ENCODE assay signal across 16 mouse cellular contexts in the genomic region with DNA sequence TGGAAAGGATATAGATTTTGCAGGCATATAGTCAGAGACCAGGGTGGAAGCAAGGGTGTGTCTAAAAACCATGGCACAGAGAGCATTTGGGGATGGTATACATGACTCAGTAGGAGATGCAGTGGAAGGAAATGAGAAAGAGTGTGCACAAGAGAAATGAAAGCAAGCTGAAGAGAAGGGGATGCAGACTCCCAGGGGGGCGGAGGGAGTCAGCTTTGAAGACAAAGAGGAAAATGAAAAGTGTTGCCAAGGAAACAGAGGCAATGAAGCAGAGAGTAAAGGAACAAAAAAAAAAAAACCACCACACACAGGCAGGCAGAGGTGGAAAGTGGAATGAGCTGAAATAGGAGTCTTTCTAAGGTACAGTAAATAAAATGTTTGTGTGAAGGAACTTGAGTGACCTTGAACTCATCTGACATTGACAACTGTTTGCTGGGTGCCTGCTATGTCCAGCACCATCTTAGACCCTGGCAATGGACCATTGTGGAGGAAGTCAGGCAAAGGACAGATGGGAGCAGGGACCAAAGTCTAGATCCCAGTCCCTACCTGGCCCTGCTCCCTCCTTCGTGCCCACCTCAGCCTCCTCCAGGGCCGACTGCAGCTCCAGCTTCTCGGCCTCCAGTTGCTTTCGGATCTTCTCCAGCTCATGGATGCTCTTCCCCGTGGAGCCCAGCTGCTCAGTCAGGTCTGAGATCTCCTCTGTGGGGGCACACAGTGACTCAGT. TPM values are rescaled to one million over a fixed set of nuclear protein-coding genes. Genes with fewer than 3 reads are reported as not detected.
DNase-seq lines count a peak whose midpoint lies in the region; ATAC-seq and TF ChIP-seq lines count a peak whose summit lies in the region.
"Had no signal": no experiment of that assay in that cellular context is flagged by ENCODE, and none has a peak within 500 bp of the region (broad histone marks: within the 10 kb centered on the region; RNA-seq: fewer than 3 reads in every experiment).

No protein-coding gene starts in this region.

- TF ChIP-seq CTCF in CH12.LX (conservative IDR thresholded peaks at IDR 0.05 in 1 of 2, IDR thresholded peaks at IDR 0.05 in 1 of 2; ENCODE audit: low read depth in 2 of 2, low read length in 2 of 2) = no peak
- TF ChIP-seq CTCF in forebrain, postnatal 0 days (IDR thresholded peaks at IDR 0.05; ENCODE audit: low read depth) = no peak

- in situ Hi-C loops in CH12.LX (cut with MboI; ENCODE audit: low pct_ligation_motif_present, low pct_unique_long_range_greater_than_20kb, low sequenced_read_pairs) = no loop called here

- H3K27ac ChIP-seq in forebrain, embryonic 10.5 days = 0 out of 2 replicates have a peak overlapping the region, but pooled peaks have one; percentile 25
- no peak overlapping the region for H3K27ac ChIP-seq in forebrain, embryonic 11.5 days (ENCODE audit: low read depth, low read length)
- H3K27ac ChIP-seq in CH12.LX (ENCODE audit: insufficient read depth, low read depth) = no peak overlapping the region
- H3K27ac ChIP-seq in forebrain, postnatal 0 days (ENCODE audit: low read depth, low read length) = peak overlapping the region; percentile 85
- peak overlapping the region; percentile 78 for H3K27ac ChIP-seq in midbrain, embryonic 14.5 days (replicated peaks; ENCODE audit: low read depth, low read length)
- H3K27ac ChIP-seq: stomach, embryonic 15.5 days had no signal

- ATAC-seq in forebrain, embryonic 11.5 days (replicated peaks; ENCODE audit: low FRiP score) = no peak
- peak; percentile 94 for ATAC-seq in forebrain, postnatal 0 days
- 0 out of 2 replicates have a peak, but pooled peaks have one; percentile 11 for ATAC-seq in midbrain, embryonic 14.5 days (ENCODE audit: low FRiP score, low TSS enrichment)

- peaks cover 21% of the 10 kb centered on the region for H3K4me1 ChIP-seq in forebrain, embryonic 10.5 days
- H3K4me1 ChIP-seq in forebrain, embryonic 11.5 days (replicated peaks; ENCODE audit: control insufficient read depth, insufficient read depth, low read length) = 0 out of 2 replicates have a peak, but pooled peaks cover 3% of the 10 kb centered on the region
- peaks cover 5 to 26% of the 10 kb centered on the region in 2 experiments; a peak in 3 of 4 replicates for H3K4me1 ChIP-seq in CH12.LX (ENCODE audit: control insufficient read depth in 1 of 2, insufficient read depth in 2 of 2)
- H3K4me1 ChIP-seq in forebrain, postnatal 0 days (ENCODE audit: insufficient read depth) = no peaks in the 10 kb centered on the region; the same call in 1 of the 2 replicates
- peaks cover 6% of the 10 kb centered on the region for H3K4me1 ChIP-seq in midbrain, embryonic 14.5 days (ENCODE audit: control insufficient read depth, insufficient read depth, low read length)
- H3K4me1 ChIP-seq: stomach, embryonic 15.5 days had no signal

- no peak overlapping the region for H3K4me2 ChIP-seq in forebrain, embryonic 11.5 days (ENCODE audit: low read depth, low read length, severe bottlenecking)
- H3K4me2 ChIP-seq in CH12.LX (ENCODE audit: insufficient read depth, low read depth, poor library complexity, severe bottlenecking) = no peak overlapping the region
- no peak overlapping the region for H3K4me2 ChIP-seq in forebrain, postnatal 0 days (ENCODE audit: low read depth)
- no peak overlapping the region for H3K4me2 ChIP-seq in midbrain, embryonic 14.5 days (ENCODE audit: low read length)
- H3K4me2 ChIP-seq: stomach, embryonic 15.5 days had no signal

- peaks cover 12% of the 10 kb centered on the region; the same call in 1 of the 2 replicates for H3K27me3 ChIP-seq in forebrain, embryonic 10.5 days (ENCODE audit: poor library complexity, severe bottlenecking)
- H3K27me3 ChIP-seq in forebrain, embryonic 11.5 days (ENCODE audit: control insufficient read depth, insufficient read depth, low read length) = no peaks in the 10 kb centered on the region
- peaks cover 39% of the 10 kb centered on the region for H3K27me3 ChIP-seq in CH12.LX (replicated peaks)
- no peaks in the 10 kb centered on the region for H3K27me3 ChIP-seq in forebrain, postnatal 0 days (ENCODE audit: insufficient read depth, low read length)
- H3K27me3 ChIP-seq in midbrain, embryonic 14.5 days (ENCODE audit: control insufficient read depth, insufficient read depth, low read length) = no peaks in the 10 kb centered on the region
- H3K27me3 ChIP-seq: stomach, embryonic 15.5 days had no signal

- no peak for TF ChIP-seq RAD21 in CH12.LX (IDR thresholded peaks at IDR 0.05; ENCODE audit: low read depth, low read length)

- dilution Hi-C loops in CH12.LX (cut with MboI; ENCODE audit: extremely low pct_ligation_motif_present, extremely low pct_unique_long_range_greater_than_20kb, low sequenced_read_pairs) = no loop called here

- 79% methylated on average over 6 of the region's 6 CpGs for WGBS in forebrain, embryonic 10.5 days
- 74% methylated on average over 6 of the region's 6 CpGs for WGBS in forebrain, embryonic 11.5 days
- 68% methylated on average over 6 of the region's 6 CpGs for WGBS in forebrain, postnatal 0 days
- 69% methylated on average over 6 of the region's 6 CpGs for WGBS in midbrain, embryonic 14.5 days

- H3K36me3 ChIP-seq in forebrain, embryonic 10.5 days (replicated peaks) = no peaks in the 10 kb centered on the region
- no peaks in the 10 kb centered on the region for H3K36me3 ChIP-seq in forebrain, embryonic 11.5 days (ENCODE audit: control insufficient read depth, insufficient read depth, low read length)
- no peaks in the 10 kb centered on the region for H3K36me3 ChIP-seq in CH12.LX (replicated peaks in 1 of 2; ENCODE audit: control insufficient read depth in 1 of 2, insufficient read depth in 1 of 2, low read length in 1 of 2)
- no peaks in the 10 kb centered on the region for H3K36me3 ChIP-seq in forebrain, postnatal 0 days (ENCODE audit: insufficient read depth)
- no peaks in the 10 kb centered on the region for H3K36me3 ChIP-seq in midbrain, embryonic 14.5 days (ENCODE audit: control insufficient read depth, insufficient read depth, low read length)
- H3K36me3 ChIP-seq: stomach, embryonic 15.5 days had no signal

- H3K79me2 ChIP-seq in CH12.LX (replicated peaks; ENCODE audit: control insufficient read depth, extremely low read depth, insufficient read depth, poor library complexity, severe bottlenecking) = no peaks in the 10 kb centered on the region

- no peaks in the 10 kb centered on the region for H3K9me3 ChIP-seq in forebrain, embryonic 10.5 days
- no peaks in the 10 kb centered on the region for H3K9me3 ChIP-seq in forebrain, embryonic 11.5 days (ENCODE audit: control insufficient read depth, low read length)
- no peaks in the 10 kb centered on the region for H3K9me3 ChIP-seq in CH12.LX (replicated peaks; ENCODE audit: low read length)
- no peaks in the 10 kb centered on the region for H3K9me3 ChIP-seq in forebrain, postnatal 0 days (ENCODE audit: low read length)
- no peaks in the 10 kb centered on the region for H3K9me3 ChIP-seq in midbrain, embryonic 14.5 days (ENCODE audit: control insufficient read depth, low read length)
- H3K9me3 ChIP-seq: stomach, embryonic 15.5 days had no signal

- H3K9ac ChIP-seq in forebrain, embryonic 11.5 days (ENCODE audit: low read length) = no peak overlapping the region
- no peak overlapping the region for H3K9ac ChIP-seq in CH12.LX (ENCODE audit: insufficient read depth, low read depth)
- no peak overlapping the region for H3K9ac ChIP-seq in forebrain, postnatal 0 days
- no peak overlapping the region for H3K9ac ChIP-seq in midbrain, embryonic 14.5 days (replicated peaks; ENCODE audit: low read length)
- H3K9ac ChIP-seq: stomach, embryonic 15.5 days had no signal

- no peak for DNase-seq in forebrain, embryonic 10.5 days (ENCODE audit: extremely low spot score, low spot score)
- no peak for DNase-seq in forebrain, embryonic 11.5 days (ENCODE audit: low spot score)
- DNase-seq in CH12.LX (ENCODE audit: extremely low read depth) = peak; percentile 53
- peak; percentile 82 for DNase-seq in forebrain, postnatal 0 days
- DNase-seq in midbrain, embryonic 14.5 days = peak; percentile 82
- no peak for DNase-seq in kidney, adult 18-20 months
- DNase-seq in urinary bladder, postnatal 14 days (ENCODE audit: low spot score) = no peak
- DNase-seq in spleen, postnatal 10 days (ENCODE audit: low spot score in 2 of 2) = no peak
- DNase-seq: B cell, adult 2 months; lung, postnatal 10 days had no signal

- TF ChIP-seq POLR2A in CH12.LX (IDR thresholded peaks at IDR 0.05; ENCODE audit: low read depth, low read length) = no peak

- no peak overlapping the region for H3K4me3 ChIP-seq in forebrain, embryonic 10.5 days
- H3K4me3 ChIP-seq in forebrain, embryonic 11.5 days (ENCODE audit: low read depth, low read length) = no peak overlapping the region
- no peak overlapping the region for H3K4me3 ChIP-seq in CH12.LX (replicated peaks in 1 of 3; ENCODE audit: low read depth in 2 of 3, low read length in 2 of 3, poor library complexity in 1 of 3)
- H3K4me3 ChIP-seq in forebrain, postnatal 0 days (ENCODE audit: low read depth, low read length) = no peak overlapping the region
- H3K4me3 ChIP-seq in midbrain, embryonic 14.5 days (replicated peaks; ENCODE audit: low read depth, low read length) = no peak overlapping the region
- H3K4me3 ChIP-seq: stomach, embryonic 15.5 days had no signal

- TF ChIP-seq EP300 in CH12.LX (IDR thresholded peaks at IDR 0.05; ENCODE audit: low read length) = no peak

RNA-seq across cellular contexts. Expression of gene Gm17428, which starts 2.5 kb away (rescaled TPM):
- not detected in 2 replicates for polyA plus RNA-seq in forebrain, embryonic 10.5 days (2016; fragmentation: Nextera tagmentation; extraction: Ambion mirVana)
- not detected in 2 replicates for polyA plus RNA-seq in forebrain, embryonic 11.5 days (2014; fragmentation: Nextera tagmentation; extraction: Ambion mirVana)
- total RNA-seq in CH12.LX (2012; rRNA removed) (not detected in 2 replicates), CH12.LX (2014; rRNA removed) (not detected in 2 replicates)
- not detected in 2 replicates for polyA plus RNA-seq in CH12.LX (2012; ENCODE audit: insufficient read length, low read depth)
- not detected in 2 replicates for total RNA-seq in forebrain, postnatal 0 days (2014; rRNA removed)
- not detected in 2 replicates for polyA plus RNA-seq in forebrain, postnatal 0 days (2015; fragmentation: Nextera tagmentation; extraction: Ambion mirVana)
- polyA plus RNA-seq in midbrain, embryonic 14.5 days (2014; fragmentation: Nextera tagmentation; extraction: Ambion mirVana) = not detected in 2 replicates
- total RNA-seq: granulocyte monocyte progenitor cell, adult 5-6 weeks; neutrophil, adult 5-6 weeks had no signal
- polyA plus RNA-seq: embryonic facial prominence, embryonic 14.5 days; large intestine, adult 2 months; limb, embryonic 14.5 days; stomach, embryonic 15.5 days had no signal

RNA-seq across cellular contexts. Expression of gene Myh6, which starts 7.5 kb away (rescaled TPM):
- polyA plus RNA-seq in forebrain, embryonic 10.5 days (2016; fragmentation: Nextera tagmentation; extraction: Ambion mirVana) = 0.38 and 0.41 TPM in 2 replicates
- 0.32 TPM in 1 of 2 replicates, not detected in the other for polyA plus RNA-seq in forebrain, embryonic 11.5 days (2014; fragmentation: Nextera tagmentation; extraction: Ambion mirVana)
- total RNA-seq in CH12.LX (2012; rRNA removed) (0.21 and 0.98 TPM in 2 replicates), CH12.LX (2014; rRNA removed) (0.04 and 0.16 TPM in 2 replicates)
- 1.3 and 1.5 TPM in 2 replicates for polyA plus RNA-seq in CH12.LX (2012; ENCODE audit: insufficient read length, low read depth)
- total RNA-seq in forebrain, postnatal 0 days (2014; rRNA removed) = 0.23 and 5.8 TPM in 2 replicates
- 2.3 and 2.5 TPM in 2 replicates for polyA plus RNA-seq in forebrain, postnatal 0 days (2015; fragmentation: Nextera tagmentation; extraction: Ambion mirVana)
- 0.98 and 1.7 TPM in 2 replicates for polyA plus RNA-seq in midbrain, embryonic 14.5 days (2014; fragmentation: Nextera tagmentation; extraction: Ambion mirVana)
- total RNA-seq: granulocyte monocyte progenitor cell, adult 5-6 weeks; neutrophil, adult 5-6 weeks had no signal

RNA-seq across cellular contexts. Expression of gene Myh7, which starts 20.2 kb away (rescaled TPM):
- polyA plus RNA-seq in forebrain, embryonic 10.5 days (2016; fragmentation: Nextera tagmentation; extraction: Ambion mirVana) = 0.63 and 0.72 TPM in 2 replicates
- polyA plus RNA-seq in forebrain, embryonic 11.5 days (2014; fragmentation: Nextera tagmentation; extraction: Ambion mirVana) = 0.11 and 0.52 TPM in 2 replicates
- total RNA-seq in CH12.LX (2012; rRNA removed) (0.08 TPM in 2 replicates), CH12.LX (2014; rRNA removed) (not detected in 2 replicates)
- polyA plus RNA-seq in CH12.LX (2012; ENCODE audit: insufficient read length, low read depth) = 0.57 TPM in 1 of 2 replicates, not detected in the other
- total RNA-seq in forebrain, postnatal 0 days (2014; rRNA removed) = 8.5 and 9.3 TPM in 2 replicates
- 8.8 and 9.6 TPM in 2 replicates for polyA plus RNA-seq in forebrain, postnatal 0 days (2015; fragmentation: Nextera tagmentation; extraction: Ambion mirVana)
- 5.4 and 7.7 TPM in 2 replicates for polyA plus RNA-seq in midbrain, embryonic 14.5 days (2014; fragmentation: Nextera tagmentation; extraction: Ambion mirVana)
- total RNA-seq: granulocyte monocyte progenitor cell, adult 5-6 weeks; neutrophil, adult 5-6 weeks had no signal

RNA-seq across cellular contexts. Expression of gene Cmtm5, which starts 38.2 kb away (rescaled TPM):
- 0.26 and 0.81 TPM in 2 replicates for polyA plus RNA-seq in forebrain, embryonic 10.5 days (2016; fragmentation: Nextera tagmentation; extraction: Ambion mirVana)
- polyA plus RNA-seq in forebrain, embryonic 11.5 days (2014; fragmentation: Nextera tagmentation; extraction: Ambion mirVana) = 0.69 TPM in 1 of 2 replicates, not detected in the other
- total RNA-seq in CH12.LX (2012; rRNA removed) (not detected in 2 replicates), CH12.LX (2014; rRNA removed) (not detected in 2 replicates)
- not detected in 2 replicates for polyA plus RNA-seq in CH12.LX (2012; ENCODE audit: insufficient read length, low read depth)
- 17.9 and 19.9 TPM in 2 replicates for total RNA-seq in forebrain, postnatal 0 days (2014; rRNA removed)
- 17.7 and 22.7 TPM in 2 replicates for polyA plus RNA-seq in forebrain, postnatal 0 days (2015; fragmentation: Nextera tagmentation; extraction: Ambion mirVana)
- 4.2 and 4.3 TPM in 2 replicates for polyA plus RNA-seq in midbrain, embryonic 14.5 days (2014; fragmentation: Nextera tagmentation; extraction: Ambion mirVana)
- total RNA-seq: granulocyte monocyte progenitor cell, adult 5-6 weeks; neutrophil, adult 5-6 weeks had no signal

RNA-seq across cellular contexts. Expression of gene Ngdn, which starts 41.0 kb away (rescaled TPM):
- 102 and 104 TPM in 2 replicates for polyA plus RNA-seq in forebrain, embryonic 10.5 days (2016; fragmentation: Nextera tagmentation; extraction: Ambion mirVana)
- polyA plus RNA-seq in forebrain, embryonic 11.5 days (2014; fragmentation: Nextera tagmentation; extraction: Ambion mirVana) = 94.1 and 95.8 TPM in 2 replicates
- 77.9 and 90.7 TPM in 2 replicates for total RNA-seq in CH12.LX (2012; rRNA removed)
- total RNA-seq in CH12.LX (2014; rRNA removed) = 111 and 128 TPM in 2 replicates
- polyA plus RNA-seq in CH12.LX (2012; ENCODE audit: insufficient read length, low read depth) = 75.4 and 79.0 TPM in 2 replicates
- 24.2 and 36.8 TPM in 2 replicates for total RNA-seq in forebrain, postnatal 0 days (2014; rRNA removed)
- polyA plus RNA-seq in forebrain, postnatal 0 days (2015; fragmentation: Nextera tagmentation; extraction: Ambion mirVana) = 47.9 and 51.3 TPM in 2 replicates
- 51.7 and 54.3 TPM in 2 replicates for polyA plus RNA-seq in midbrain, embryonic 14.5 days (2014; fragmentation: Nextera tagmentation; extraction: Ambion mirVana)

Comparison
In these comparisons a context has a peak if more than half of its experiments do, and no peak if none do; other contexts are left out.
1. DNase-seq: peak in CH12.LX (single experiment), forebrain, postnatal 0 days (single experiment) and midbrain, embryonic 14.5 days (single experiment); none in forebrain, embryonic 10.5 days (single experiment), forebrain, embryonic 11.5 days (single experiment), kidney, adult 18-20 months (single experiment), urinary bladder, postnatal 14 days (single experiment) and spleen, postnatal 10 days (0 of 2).
2. H3K27ac ChIP-seq: peak in forebrain, embryonic 10.5 days (single experiment), forebrain, postnatal 0 days (single experiment) and midbrain, embryonic 14.5 days (single experiment); none in forebrain, embryonic 11.5 days (single experiment) and CH12.LX (single experiment).